Mouse (Mus musculus) CD4-positive, CD25-positive, alpha-beta regulatory T cell, adult 2 months (primary cell): Measurements from ENCODE around the gene Olfr125.

ENCODE experiments used
- DNase-seq: peaks from one replicate; pipeline ENCODE4 v3.0.0-alpha.2; 2012; ENCODE audit warnings: low read depth, low spot score

The Olfr125 gene

DNA sequence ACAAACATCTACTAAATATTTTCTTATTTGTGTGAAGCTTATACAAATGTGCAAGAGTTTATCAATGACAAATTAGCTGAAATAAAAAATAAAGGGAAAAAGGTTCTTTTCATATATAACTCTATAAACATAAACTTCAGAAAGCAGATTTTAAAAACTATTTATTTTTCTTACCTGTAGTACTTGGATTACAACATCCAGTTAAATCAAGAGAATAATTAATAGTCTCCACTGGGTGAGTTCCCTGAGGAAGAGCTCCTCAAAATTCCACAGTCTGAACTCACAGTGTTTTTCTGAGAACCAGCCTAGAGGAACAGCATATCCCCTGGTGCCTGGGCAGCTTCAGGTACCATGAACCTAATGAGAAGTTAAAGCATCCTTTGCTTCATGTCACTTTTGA is at the start of gene Olfr125:
TSS of gene Olfr125 (plus strand) at position 301 of the 400 bp plus-strand sequence.
- no peak for DNase-seq

DNA sequence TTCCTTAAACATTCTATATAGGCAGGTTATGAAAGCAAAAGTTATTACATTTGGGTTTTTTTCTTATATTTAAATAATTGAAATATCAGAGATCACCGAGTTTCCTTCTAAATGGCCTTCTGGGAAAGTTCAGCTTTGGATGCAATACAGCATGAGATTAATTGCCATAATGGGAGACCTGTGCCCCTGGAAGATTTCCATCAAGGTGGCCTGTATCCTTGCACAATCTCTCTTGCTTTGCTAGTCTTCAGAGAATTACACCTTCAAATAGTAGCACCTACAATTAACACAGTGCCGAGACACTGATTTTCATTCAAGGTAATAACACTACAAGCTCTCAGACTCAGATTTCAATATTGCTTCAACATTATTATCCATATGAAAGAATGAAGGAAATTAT is 39.5 kb upstream of the Olfr125 start, which contains the start of gene Olfr123:
TSS of gene Olfr123 (plus strand) at position 301 of the 400 bp plus-strand sequence.
- no peak for DNase-seq

DNA sequence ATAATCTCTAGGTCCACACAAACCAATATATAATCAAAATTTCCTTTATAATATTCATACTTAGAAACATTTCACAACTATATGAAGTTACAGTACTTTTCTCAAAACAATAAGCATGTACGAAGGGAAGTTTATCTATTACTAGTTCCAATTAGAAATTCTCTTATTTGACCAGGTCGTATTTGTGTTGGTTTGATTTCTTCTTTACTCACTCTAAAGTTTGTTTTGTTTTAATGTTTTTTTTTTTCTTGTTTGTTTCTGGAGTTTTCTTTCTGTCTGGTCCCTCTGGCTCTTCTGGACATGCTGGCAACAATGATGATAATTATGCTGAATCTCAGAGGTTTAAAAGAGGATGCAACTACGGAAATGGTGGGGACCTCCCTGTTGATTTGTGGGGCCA is 33.2 kb upstream of the Olfr125 start, which contains the start of gene Olfr124:
TSS of gene Olfr124 (plus strand) at position 301 of the 400 bp plus-strand sequence.
- DNase-seq, result no peak

DNA sequence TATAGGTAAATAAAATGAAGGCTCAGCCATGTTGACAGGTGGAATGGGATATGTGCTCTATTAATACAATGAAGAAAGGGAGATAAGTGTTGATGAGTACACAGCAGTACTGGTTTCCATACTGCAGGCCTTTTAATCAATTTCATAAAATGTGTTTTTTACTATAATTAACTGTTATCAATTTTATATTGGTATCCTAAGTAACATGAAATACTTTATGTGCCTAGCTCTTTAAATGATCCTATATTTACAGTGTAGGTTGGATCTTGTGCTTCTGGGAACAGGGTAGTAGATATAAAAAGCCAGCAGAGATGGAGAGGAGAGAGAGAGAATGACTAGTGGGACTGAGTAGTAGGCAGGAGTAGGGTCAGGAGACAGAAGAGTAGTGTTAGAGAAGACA is 14.4 kb downstream of the Olfr125 start, which contains the start of gene Olfr126:
TSS of gene Olfr126 (plus strand) at position 301 of the 400 bp plus-strand sequence.
- no peak for DNase-seq

DNA sequence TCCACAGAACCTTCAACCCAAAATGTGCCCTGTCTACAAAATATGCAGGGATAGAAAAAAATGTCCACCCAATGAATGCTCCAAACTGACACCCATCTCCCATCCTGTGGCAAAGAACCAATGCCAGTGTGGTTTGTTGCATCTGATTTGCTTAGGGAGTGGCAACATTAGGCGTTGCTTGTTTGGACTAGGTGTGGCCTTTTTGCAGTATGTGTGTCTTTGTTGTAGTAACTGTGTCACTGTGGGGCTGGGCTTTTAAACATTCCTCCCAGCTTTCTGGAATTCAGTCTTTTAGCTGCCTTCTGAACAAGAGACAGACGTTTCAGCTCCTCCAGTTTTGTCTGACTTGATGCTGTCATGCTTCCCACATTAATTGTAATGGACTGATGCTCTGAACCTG is 31.2 kb downstream of the Olfr125 start:
- no peak for DNase-seq

DNA sequence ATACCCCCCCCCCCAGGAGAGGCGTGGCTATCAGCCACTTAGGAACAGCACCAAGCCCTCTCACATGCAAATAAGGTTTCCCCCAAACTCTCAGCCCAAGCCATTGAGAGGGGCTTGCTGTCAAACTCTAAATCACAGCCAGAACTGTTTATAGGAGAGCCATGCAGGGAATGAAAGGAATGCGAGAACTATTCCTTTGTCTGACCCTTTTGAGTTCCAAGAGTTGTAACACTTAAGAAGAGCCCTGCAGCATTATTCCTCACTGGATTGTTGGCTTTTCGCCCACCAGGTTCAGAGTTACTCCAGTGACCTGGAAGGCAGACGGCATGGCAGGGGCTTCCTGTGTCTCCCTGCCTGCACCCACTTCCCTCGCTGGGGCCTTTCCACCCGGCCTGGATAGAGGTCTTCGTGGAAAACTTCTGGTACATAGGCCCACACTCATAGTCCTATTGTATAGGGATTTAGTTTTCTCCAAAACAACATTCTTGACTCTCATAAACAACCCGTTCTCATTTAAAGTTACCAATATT is 37.0 kb downstream of the Olfr125 start:
- no peak for DNase-seq

DNA sequence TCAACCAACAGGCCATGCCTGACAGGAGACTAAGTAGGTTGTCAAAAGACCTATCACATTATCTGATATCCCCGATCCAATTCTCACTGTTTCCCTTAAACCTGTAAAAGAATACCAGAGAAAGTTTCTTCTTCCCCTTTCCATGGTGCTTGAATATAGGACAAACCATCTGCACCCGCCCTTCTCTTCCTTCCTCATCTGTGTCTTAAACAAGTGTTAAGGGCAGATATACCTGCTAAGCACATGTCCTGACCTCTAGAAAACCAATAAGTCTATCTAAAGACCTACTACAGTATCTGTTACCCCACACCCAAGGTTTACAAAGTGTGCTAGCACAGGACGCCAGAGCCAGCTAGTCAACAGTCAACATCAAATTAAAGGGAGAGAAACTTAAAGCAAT is 41.1 kb downstream of the Olfr125 start:
- no peak for DNase-seq
